Mouse (Mus musculus) splenic B cell, adult 2 months (primary cell): ENCODE measurements at regions not wholly inside any gene's neighbourhood (a gene's known extent, or its start where the extent isn't known, plus 50 kb on each side); places are given as distances from the start of the nearest gene placed in this dataset.

Experiments
- DNase-seq: peaks from one replicate; pipeline ENCODE4 v3.0.0-alpha.2; 2011; ENCODE audit warnings: low read depth, low spot score
- H3K27me3 ChIP-seq: 2 replicates; pipeline ENCODE4 v1.6.1; 2012; ENCODE audit warnings: mild to moderate bottlenecking, low read length, moderate library complexity, mixed read lengths; ENCODE audit not compliant: control insufficient read depth, poor library complexity, insufficient read depth, severe bottlenecking
- H3K36me3 ChIP-seq: 2 replicates; pipeline ENCODE4 v1.6.1; 2012; ENCODE audit warnings: mild to moderate bottlenecking, low read length, moderate library complexity, mixed read lengths; ENCODE audit not compliant: control insufficient read depth, poor library complexity, insufficient read depth, severe bottlenecking

DNA sequence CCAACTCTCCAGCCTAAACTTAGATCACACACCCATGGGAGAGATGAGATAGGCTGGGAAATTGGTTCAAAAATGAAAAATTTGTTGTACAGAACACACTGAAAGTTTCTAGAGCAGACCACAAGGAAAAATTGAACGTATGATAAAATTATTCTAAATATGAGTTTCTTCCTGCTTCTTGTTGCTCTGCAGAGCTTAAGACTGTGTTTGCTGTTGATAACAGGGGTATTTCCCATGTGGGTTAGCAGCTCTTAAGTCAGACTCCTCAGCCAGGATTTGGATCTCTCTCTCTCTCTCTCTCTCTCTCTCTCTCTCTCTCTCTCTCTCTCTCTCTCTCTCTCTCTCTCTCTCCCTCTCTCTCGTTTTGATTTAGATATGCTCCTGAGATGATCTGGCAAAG is 173.5 kb upstream of the Stt3b start:
- Histone ChIP-seq H3K27me3 (no peaks in the 10 kb centered on the region), H3K36me3 (no peaks in the 10 kb centered on the region)
- peak; percentile 54 for DNase-seq

DNA sequence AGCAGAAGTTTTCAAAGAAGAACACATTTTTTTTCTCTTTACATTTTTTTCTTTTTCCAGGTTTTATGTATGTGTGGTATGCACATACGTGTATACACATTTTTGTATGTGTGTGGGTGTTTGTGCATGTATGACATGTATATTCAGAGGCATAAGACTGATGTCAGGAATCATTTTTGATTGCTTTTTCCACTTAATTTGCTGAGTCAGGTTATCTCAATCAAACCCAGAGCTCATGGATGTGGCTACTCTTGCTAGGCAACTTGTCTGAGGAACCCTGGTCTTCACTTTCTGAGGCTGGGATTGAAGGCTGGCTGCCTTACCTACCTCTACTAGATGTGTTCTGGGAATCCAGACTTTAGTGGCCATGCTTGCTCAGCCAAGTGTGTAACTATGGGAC is 174.2 kb upstream of the Stt3b start:
- H3K27me3 ChIP-seq, result no peaks in the 10 kb centered on the region

DNA sequence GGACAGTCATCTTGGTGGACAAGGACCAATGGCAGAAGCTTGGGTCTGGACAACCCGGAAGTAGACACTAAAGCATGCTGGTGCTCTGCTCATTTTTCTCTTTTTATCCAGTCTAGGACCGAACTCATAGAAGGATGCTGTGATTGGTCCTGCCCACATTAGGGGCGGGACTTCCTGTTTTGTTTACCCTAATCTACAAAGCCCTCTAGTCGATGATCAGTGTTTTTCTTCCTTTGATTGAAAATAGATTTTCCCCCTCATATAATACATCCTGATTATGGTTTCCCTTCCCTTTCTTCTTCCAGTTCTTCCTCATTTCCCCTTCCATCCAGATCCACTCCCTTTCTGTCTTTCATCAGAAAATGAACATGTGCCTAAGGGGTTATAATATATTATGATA is 175.0 kb upstream of the Stt3b start:
- peak; percentile 48 for DNase-seq
- Histone ChIP-seq H3K27me3 (no peaks in the 10 kb centered on the region), H3K36me3 (no peaks in the 10 kb centered on the region)

More for the DNA sequence above, 174.2 kb upstream of the Stt3b start:
- DNase-seq, result no peak
- H3K36me3 ChIP-seq, result no peaks in the 10 kb centered on the region

- no peaks in the 10 kb centered on the region for H3K36me3 ChIP-seq
- H3K27me3 ChIP-seq, result no peaks in the 10 kb centered on the region
- DNase-seq, result peak; percentile 80
Measured at GRCm38 (mm10) chr9:115487175-115487760, 177.0 kb upstream of the Stt3b start.

- Histone ChIP-seq H3K36me3 (no peaks in the 10 kb centered on the region), H3K27me3 (no peaks in the 10 kb centered on the region)
- DNase-seq, result peak; percentile 92
Measured at GRCm38 (mm10) chr9:115488913-115489809, 178.9 kb upstream of the Stt3b start.

- DNase-seq, result peak; percentile 90
Measured at GRCm38 (mm10) chr9:115492431-115493171, 182.4 kb upstream of the Stt3b start.

DNA sequence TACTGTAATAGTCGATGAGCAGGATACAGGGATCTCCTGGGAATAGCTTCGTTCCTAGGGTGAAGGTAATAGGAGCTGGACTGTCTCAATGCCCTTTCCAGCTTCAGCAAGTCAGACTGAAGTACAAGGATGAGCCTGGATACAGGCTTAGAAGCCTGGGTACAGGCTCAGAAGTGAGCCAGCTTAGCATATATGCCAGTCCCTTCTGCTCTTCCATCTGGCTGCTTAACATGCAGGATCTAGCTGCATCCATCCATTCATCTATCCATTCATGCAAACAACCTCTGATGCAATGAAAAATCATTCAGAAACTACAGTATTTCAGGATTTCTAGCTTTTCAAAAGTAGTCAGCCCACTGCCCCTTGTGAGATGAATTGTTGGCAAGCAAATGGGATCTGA is 183.5 kb upstream of the Stt3b start:
- no peaks in the 10 kb centered on the region for H3K27me3 ChIP-seq
- no peaks in the 10 kb centered on the region for H3K36me3 ChIP-seq
- DNase-seq, result no peak

More at GRCm38 (mm10) chr9:115492431-115493171, 182.4 kb upstream of the Stt3b start:
- no peaks in the 10 kb centered on the region for H3K27me3 ChIP-seq
- H3K36me3 ChIP-seq, result no peaks in the 10 kb centered on the region

DNA sequence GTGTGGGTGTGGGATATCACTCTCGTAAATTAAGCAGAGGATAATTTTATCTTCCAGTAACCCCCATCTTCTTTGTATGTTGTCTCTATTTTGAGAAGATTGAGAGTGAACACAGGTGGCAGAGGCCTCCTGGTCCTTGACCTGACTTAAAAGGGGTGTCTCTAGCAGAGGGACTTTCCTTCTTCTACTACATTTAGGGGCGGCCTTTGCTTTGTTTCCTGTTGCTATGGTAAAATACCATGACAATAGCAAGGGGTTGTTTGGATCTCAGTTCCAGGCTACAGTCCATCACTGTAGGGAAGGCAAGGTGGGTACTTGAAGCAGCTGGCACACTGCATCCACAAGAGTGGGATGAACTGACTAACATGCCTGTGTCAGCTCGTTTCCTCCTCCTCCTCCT is 189.3 kb upstream of the Stt3b start:
- Histone ChIP-seq H3K36me3 (no peaks in the 10 kb centered on the region), H3K27me3 (no peaks in the 10 kb centered on the region)
- DNase-seq, result peak; percentile 90

- no peaks in the 10 kb centered on the region for H3K36me3 ChIP-seq
- H3K27me3 ChIP-seq, result no peaks in the 10 kb centered on the region
- DNase-seq, result no peak
Measured at GRCm38 (mm10) chr9:115504789-115505188, 194.6 kb upstream of the Stt3b start.

- no peak for DNase-seq
- Histone ChIP-seq H3K27me3 (no peaks in the 10 kb centered on the region), H3K36me3 (no peaks in the 10 kb centered on the region)
Measured at GRCm38 (mm10) chr9:115507131-115507689, 197.0 kb upstream of the Stt3b start.

DNA sequence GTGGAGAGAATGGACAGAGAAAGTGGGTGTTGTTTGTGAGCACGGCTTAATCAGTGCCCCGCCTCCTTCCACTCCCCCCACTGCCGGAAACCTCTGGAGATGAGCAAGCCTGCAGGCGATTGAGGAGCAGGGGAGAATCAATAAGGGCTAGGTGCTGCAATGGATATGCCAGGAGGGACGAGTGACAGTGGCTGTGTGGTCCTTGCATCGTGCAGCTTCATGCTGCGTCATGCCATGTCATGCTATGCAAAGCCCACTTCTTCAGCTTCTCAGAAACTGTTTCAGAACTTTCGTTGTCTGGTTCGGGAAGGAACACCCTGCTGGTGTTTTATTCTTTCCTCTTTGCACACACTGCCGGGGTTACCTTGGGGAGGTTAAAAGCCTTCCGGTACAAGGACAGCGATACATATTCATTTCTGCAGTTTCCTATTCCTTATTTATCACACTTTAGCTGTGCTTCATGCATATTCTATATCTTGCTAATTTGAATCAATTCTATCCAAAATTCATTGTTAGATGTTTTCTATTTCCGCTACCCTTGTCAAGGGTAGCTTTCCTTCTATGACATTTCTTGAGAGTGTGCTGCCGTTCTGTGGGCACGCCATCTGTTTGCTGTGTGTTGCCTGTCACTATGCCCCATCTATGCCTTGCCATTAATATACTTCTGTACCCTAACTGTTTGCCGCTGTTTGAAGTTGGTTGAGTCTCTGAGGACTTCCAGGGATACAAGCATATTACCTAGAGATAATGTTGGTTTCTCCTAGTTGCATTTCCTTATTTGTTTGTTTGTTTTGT is 202.8 kb upstream of the Stt3b start:
- Histone ChIP-seq H3K27me3 (no peaks in the 10 kb centered on the region), H3K36me3 (no peaks in the 10 kb centered on the region)
- peak; percentile 33 for DNase-seq

GRCm38 (mm10) chr9:115517903-115518302 is 207.7 kb upstream of the Stt3b start:
- DNase-seq, result no peak
- H3K36me3 ChIP-seq, result no peaks in the 10 kb centered on the region
- H3K27me3 ChIP-seq, result no peaks in the 10 kb centered on the region

DNA sequence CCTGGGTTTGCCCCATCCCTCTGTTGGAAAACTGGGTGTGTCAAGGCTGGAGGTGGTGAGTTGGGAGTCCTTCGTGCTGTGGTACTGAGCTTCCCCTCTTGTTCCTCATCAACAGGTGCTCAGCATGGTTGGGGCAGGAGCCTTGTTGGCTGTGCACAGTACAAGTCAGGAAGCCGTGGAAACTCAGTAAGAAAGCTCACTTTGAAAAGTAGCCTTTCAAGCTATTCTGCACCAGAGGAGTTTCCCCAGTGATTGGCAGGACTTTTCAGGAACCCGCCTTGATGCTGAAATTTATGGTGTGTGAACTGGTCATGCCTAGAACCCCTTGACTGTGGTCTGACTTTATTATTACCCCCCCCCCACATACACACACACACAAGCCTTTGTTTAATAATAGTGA is 213.9 kb upstream of the Stt3b start:
- H3K27me3 ChIP-seq, result no peaks in the 10 kb centered on the region

DNA sequence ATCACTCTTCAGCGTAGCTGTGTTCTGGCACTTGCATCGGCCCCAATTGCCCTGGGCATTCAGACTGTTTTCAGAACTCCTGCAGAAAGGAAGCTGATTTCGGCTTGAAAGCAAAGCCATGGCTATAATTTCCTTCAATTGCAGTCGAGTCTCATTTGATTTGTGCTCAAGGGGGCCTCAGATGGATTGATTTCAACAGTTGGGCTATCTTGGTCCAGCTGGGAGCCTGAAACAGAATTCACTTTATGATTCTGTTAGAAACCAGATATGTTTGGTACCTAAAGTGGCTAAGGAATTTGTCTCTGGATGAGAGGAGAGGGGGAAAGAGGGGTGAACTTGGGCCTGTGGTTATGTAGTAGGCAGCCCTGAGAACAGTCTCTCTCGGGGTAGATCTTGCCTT is 214.4 kb upstream of the Stt3b start:
- no peak for DNase-seq

More for the DNA sequence above, 213.9 kb upstream of the Stt3b start:
- no peak for DNase-seq
- no peaks in the 10 kb centered on the region for H3K36me3 ChIP-seq

More for the DNA sequence above, 214.4 kb upstream of the Stt3b start:
- Histone ChIP-seq H3K36me3 (no peaks in the 10 kb centered on the region), H3K27me3 (no peaks in the 10 kb centered on the region)
